Mouse (Mus musculus) left cerebral cortex, postnatal 4 days (tissue): Measurements from ENCODE around the gene Nr2e3. TPM values are rescaled to one million over a fixed set of nuclear protein-coding genes. Genes with fewer than 3 reads are reported as not detected.

Source experiments
- total RNA-seq, 2 experiments: library from RNA; stranded (reverse); gene quantifications; 2 replicates each; pipeline ENCODE4 v1.2.3; 2021

Nr2e3 gene
- total RNA-seq, 2 experiments from 2014 or later: not detected

Other genes starting within 250 kb of the Nr2e3 start
- 1 to 10 TPM; 4.1 to 4.2 TPM for gene Senp8, start 209.9 kb downstream of the Nr2e3 start, total RNA-seq
- gene Myo9a, start 209.8 kb downstream of the Nr2e3 start, total RNA-seq: 10 to 100 TPM; 98.1 to 98.4 TPM